Mouse (Mus musculus) thymus, adult 2 months (tissue): Measurements from ENCODE around the gene Pip4k2a.

Experiments
- CTCF ChIP-seq: fragments of 200-500 bp; IDR thresholded peaks from 2 replicates; pipeline ENCODE4 v1.5.1; 2012; ENCODE audit warnings: mild to moderate bottlenecking, control low read depth, low read length, moderate library complexity, borderline replicate concordance; ENCODE audit not compliant: control insufficient read depth, poor library complexity, insufficient read depth; ENCODE audit errors: extremely low read depth
- POLR2A ChIP-seq: fragments of 200-500 bp; IDR thresholded peaks from 2 replicates; pipeline ENCODE4 v1.6.1; 2012; ENCODE audit warnings: mild to moderate bottlenecking, low read length, control low read depth, moderate library complexity; ENCODE audit not compliant: control insufficient read depth, poor library complexity, insufficient read depth; ENCODE audit errors: extremely low read depth

DNA sequence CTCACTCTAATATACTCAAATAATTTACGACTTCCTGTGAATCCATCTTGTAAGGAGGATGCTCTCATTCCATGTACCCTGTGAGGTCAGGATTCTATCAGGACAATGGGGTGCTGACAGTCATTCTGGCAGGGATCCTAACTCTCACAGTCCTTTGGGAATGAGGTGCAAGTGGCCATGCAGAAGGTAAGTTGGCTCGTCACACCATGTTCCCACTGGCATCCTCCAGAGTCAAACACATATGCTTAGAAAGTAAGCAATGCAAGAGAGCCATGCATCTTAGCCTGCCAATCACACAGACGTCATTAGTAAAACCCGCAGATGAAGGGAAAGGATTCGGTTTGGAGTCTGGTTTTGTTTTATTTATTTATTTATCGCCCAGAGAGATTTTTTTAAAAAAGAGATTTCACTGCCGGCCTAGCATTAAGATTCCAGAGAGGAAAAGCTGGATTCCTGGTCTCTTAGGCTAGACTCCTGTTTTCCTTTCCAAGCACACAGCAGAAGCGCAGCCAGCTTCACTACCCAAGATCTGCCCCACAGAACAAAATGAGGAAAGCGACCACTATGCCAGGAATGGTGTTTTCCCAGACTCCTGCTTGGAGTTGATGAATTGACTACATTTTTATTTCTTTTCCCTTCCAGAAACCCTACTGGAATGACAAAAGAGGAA, 82.4 kb downstream of the Pip4k2a start:
- no peak for TF ChIP-seq CTCF
- TF ChIP-seq POLR2A, result no peak
